20 mouse cellular contexts compared by ENCODE assay signal in genomic region chr6:117775304-117776050, GRCm38 (mm10).
DNase-seq lines count a peak whose midpoint lies in the region; ATAC-seq and TF ChIP-seq lines count a peak whose summit lies in the region.
"Had no signal": no experiment of that assay in that cellular context is flagged by ENCODE, and none has a peak within 500 bp of the region (broad histone marks: within the 10 kb centered on the region; RNA-seq: fewer than 3 reads in every experiment).

No protein-coding gene starts in this region.

- 71% methylated on average over 11 of the region's 11 CpGs for WGBS in hindbrain, embryonic 15.5 days
- WGBS in hindbrain, embryonic 13.5 days = 69% methylated on average over 11 of the region's 11 CpGs
- WGBS in midbrain, embryonic 16.5 days = 76% methylated on average over 11 of the region's 11 CpGs
- WGBS in midbrain, embryonic 10.5 days = 85% methylated on average over 11 of the region's 11 CpGs
- 64% methylated on average over 11 of the region's 11 CpGs for WGBS in midbrain, postnatal 0 days
- WGBS in intestine, embryonic 16.5 days = 61% methylated on average over 11 of the region's 11 CpGs

- no peak overlapping the region for H3K4me3 ChIP-seq in hindbrain, embryonic 15.5 days
- no peak overlapping the region for H3K4me3 ChIP-seq in hindbrain, embryonic 13.5 days
- H3K4me3 ChIP-seq in midbrain, embryonic 16.5 days (ENCODE audit: low read depth, low read length) = no peak overlapping the region
- no peak overlapping the region for H3K4me3 ChIP-seq in midbrain, embryonic 10.5 days
- no peak overlapping the region for H3K4me3 ChIP-seq in midbrain, postnatal 0 days (ENCODE audit: low read depth, low read length)
- no peak overlapping the region for H3K4me3 ChIP-seq in intestine, embryonic 16.5 days (ENCODE audit: low read length)
- H3K4me3 ChIP-seq: hindbrain, embryonic 10.5 days; kidney, embryonic 15.5 days; lung, embryonic 15.5 days had no signal

- no peak for TF ChIP-seq CTCF in midbrain, postnatal 0 days (IDR thresholded peaks at IDR 0.05)

- no peaks in the 10 kb centered on the region for H3K36me3 ChIP-seq in hindbrain, embryonic 15.5 days
- no peaks in the 10 kb centered on the region for H3K36me3 ChIP-seq in hindbrain, embryonic 13.5 days
- H3K36me3 ChIP-seq in midbrain, embryonic 16.5 days (ENCODE audit: control insufficient read depth, insufficient read depth, low read length) = no peaks in the 10 kb centered on the region
- no peaks in the 10 kb centered on the region for H3K36me3 ChIP-seq in midbrain, embryonic 10.5 days
- no peaks in the 10 kb centered on the region for H3K36me3 ChIP-seq in midbrain, postnatal 0 days (ENCODE audit: insufficient read depth, low read length)
- H3K36me3 ChIP-seq in intestine, embryonic 16.5 days (ENCODE audit: control insufficient read depth, insufficient read depth, low read length) = no peaks in the 10 kb centered on the region
- H3K36me3 ChIP-seq: hindbrain, embryonic 10.5 days; kidney, embryonic 15.5 days; lung, embryonic 15.5 days had no signal

- peak; percentile 20 to 22 for DNase-seq in cerebellum, postnatal 14 days
- DNase-seq in cerebellum, adult 9-10 months = no peak
- no peak for DNase-seq in midbrain, embryonic 10.5 days (ENCODE audit: low spot score)
- DNase-seq in midbrain, postnatal 0 days (ENCODE audit: low spot score) = peak; percentile 54
- DNase-seq: adrenal gland, postnatal 14 days; cerebellum, adult 18-20 months; gastrocnemius, postnatal 25 days; lung, postnatal 4 days; spleen, adult 18-20 months; thymus, postnatal 36 days had no signal

- H3K27ac ChIP-seq in hindbrain, embryonic 15.5 days (replicated peaks) = peak overlapping the region; percentile 34; the same call in 1 of the 2 replicates
- no peak overlapping the region for H3K27ac ChIP-seq in hindbrain, embryonic 13.5 days
- H3K27ac ChIP-seq in midbrain, embryonic 16.5 days (ENCODE audit: low read length) = peak overlapping the region; percentile 68
- H3K27ac ChIP-seq in midbrain, embryonic 10.5 days (replicated peaks) = no peak overlapping the region
- H3K27ac ChIP-seq in midbrain, postnatal 0 days (ENCODE audit: low read depth, low read length) = peak overlapping the region; percentile 63
- no peak overlapping the region for H3K27ac ChIP-seq in intestine, embryonic 16.5 days (ENCODE audit: low read length)
- H3K27ac ChIP-seq: hindbrain, embryonic 10.5 days; kidney, embryonic 15.5 days; liver, embryonic 14.5 days; lung, embryonic 15.5 days had no signal

- H3K9me3 ChIP-seq in hindbrain, embryonic 15.5 days = no peaks in the 10 kb centered on the region
- no peaks in the 10 kb centered on the region for H3K9me3 ChIP-seq in hindbrain, embryonic 13.5 days
- H3K9me3 ChIP-seq in midbrain, embryonic 16.5 days (replicated peaks; ENCODE audit: control insufficient read depth, low read length, poor library complexity, severe bottlenecking) = no peaks in the 10 kb centered on the region
- no peaks in the 10 kb centered on the region for H3K9me3 ChIP-seq in midbrain, embryonic 10.5 days (replicated peaks)
- no peaks in the 10 kb centered on the region for H3K9me3 ChIP-seq in midbrain, postnatal 0 days (ENCODE audit: low read length)
- no peaks in the 10 kb centered on the region for H3K9me3 ChIP-seq in intestine, embryonic 16.5 days (ENCODE audit: control insufficient read depth, low read length)
- H3K9me3 ChIP-seq: hindbrain, embryonic 10.5 days; kidney, embryonic 15.5 days; lung, embryonic 15.5 days had no signal

- H3K4me2 ChIP-seq in hindbrain, embryonic 15.5 days = no peak overlapping the region
- no peak overlapping the region for H3K4me2 ChIP-seq in hindbrain, embryonic 13.5 days
- H3K4me2 ChIP-seq in midbrain, embryonic 16.5 days (ENCODE audit: low read length) = no peak overlapping the region
- H3K4me2 ChIP-seq in midbrain, postnatal 0 days (ENCODE audit: low read depth, low read length, poor library complexity, severe bottlenecking) = no peak overlapping the region
- no peak overlapping the region for H3K4me2 ChIP-seq in intestine, embryonic 16.5 days (ENCODE audit: low read depth, low read length)
- H3K4me2 ChIP-seq: kidney, embryonic 15.5 days; lung, embryonic 15.5 days had no signal

- H3K4me1 ChIP-seq in hindbrain, embryonic 15.5 days (replicated peaks) = peaks cover 4% of the 10 kb centered on the region; the same call in 1 of the 2 replicates
- no peaks in the 10 kb centered on the region for H3K4me1 ChIP-seq in hindbrain, embryonic 13.5 days (replicated peaks)
- H3K4me1 ChIP-seq in midbrain, embryonic 16.5 days (ENCODE audit: control insufficient read depth, insufficient read depth, low read length) = peaks cover 7% of the 10 kb centered on the region; the same call in 1 of the 2 replicates
- no peaks in the 10 kb centered on the region for H3K4me1 ChIP-seq in midbrain, embryonic 10.5 days
- H3K4me1 ChIP-seq in midbrain, postnatal 0 days (ENCODE audit: insufficient read depth, low read length) = peaks cover 3% of the 10 kb centered on the region; the same call in 1 of the 2 replicates
- H3K4me1 ChIP-seq in intestine, embryonic 16.5 days (ENCODE audit: control insufficient read depth, insufficient read depth, low read length) = no peaks in the 10 kb centered on the region
- H3K4me1 ChIP-seq: hindbrain, embryonic 10.5 days; lung, embryonic 15.5 days had no signal

- no peak overlapping the region for H3K9ac ChIP-seq in hindbrain, embryonic 15.5 days
- no peak overlapping the region for H3K9ac ChIP-seq in hindbrain, embryonic 13.5 days
- no peak overlapping the region for H3K9ac ChIP-seq in midbrain, embryonic 16.5 days (ENCODE audit: low read depth, low read length)
- H3K9ac ChIP-seq in midbrain, postnatal 0 days (replicated peaks; ENCODE audit: low read length, poor library complexity, severe bottlenecking) = no peak overlapping the region
- H3K9ac ChIP-seq in intestine, embryonic 16.5 days (ENCODE audit: low read depth, low read length) = no peak overlapping the region
- H3K9ac ChIP-seq: kidney, embryonic 15.5 days; liver, embryonic 14.5 days; lung, embryonic 15.5 days had no signal

- peak; percentile 71; the same call in 1 of the 2 replicates for ATAC-seq in hindbrain, embryonic 15.5 days (ENCODE audit: low FRiP score, low read depth)
- ATAC-seq in hindbrain, embryonic 13.5 days (ENCODE audit: low FRiP score) = no peak
- peak; percentile 90 for ATAC-seq in midbrain, embryonic 16.5 days
- ATAC-seq in midbrain, postnatal 0 days (ENCODE audit: low FRiP score) = peak; percentile 66; the same call in 1 of the 2 replicates
- no peak for ATAC-seq in intestine, embryonic 16.5 days
- ATAC-seq: CD4-positive, CD25-positive, alpha-beta regulatory T cell, adult 4 months; intestine, postnatal 0 days had no signal

- H3K27me3 ChIP-seq in hindbrain, embryonic 15.5 days = no peaks in the 10 kb centered on the region
- H3K27me3 ChIP-seq in hindbrain, embryonic 13.5 days = no peaks in the 10 kb centered on the region
- H3K27me3 ChIP-seq in midbrain, embryonic 16.5 days (ENCODE audit: control insufficient read depth, insufficient read depth, low read depth, low read length) = no peaks in the 10 kb centered on the region
- no peaks in the 10 kb centered on the region for H3K27me3 ChIP-seq in midbrain, embryonic 10.5 days (ENCODE audit: low read depth, poor library complexity, severe bottlenecking)
- no peaks in the 10 kb centered on the region for H3K27me3 ChIP-seq in midbrain, postnatal 0 days (ENCODE audit: insufficient read depth, low read length)
- no peaks in the 10 kb centered on the region for H3K27me3 ChIP-seq in intestine, embryonic 16.5 days (replicated peaks; ENCODE audit: control insufficient read depth, insufficient read depth, low read length)
- H3K27me3 ChIP-seq: kidney, embryonic 15.5 days; lung, embryonic 15.5 days had no signal

Comparison
In these comparisons a context has a peak if more than half of its experiments do, and no peak if none do; other contexts are left out.
1. DNase-seq: peak in cerebellum, postnatal 14 days (2 of 2) and midbrain, postnatal 0 days (single experiment); none in cerebellum, adult 9-10 months (single experiment) and midbrain, embryonic 10.5 days (single experiment).
2. ATAC-seq: peak in hindbrain, embryonic 15.5 days (single experiment), midbrain, embryonic 16.5 days (single experiment) and midbrain, postnatal 0 days (single experiment); none in hindbrain, embryonic 13.5 days (single experiment) and intestine, embryonic 16.5 days (single experiment).
3. H3K27ac ChIP-seq: peak in hindbrain, embryonic 15.5 days (single experiment), midbrain, embryonic 16.5 days (single experiment) and midbrain, postnatal 0 days (single experiment); none in hindbrain, embryonic 13.5 days (single experiment), midbrain, embryonic 10.5 days (single experiment) and intestine, embryonic 16.5 days (single experiment).